17 mouse cellular contexts compared by ENCODE assay signal in the genomic region with DNA sequence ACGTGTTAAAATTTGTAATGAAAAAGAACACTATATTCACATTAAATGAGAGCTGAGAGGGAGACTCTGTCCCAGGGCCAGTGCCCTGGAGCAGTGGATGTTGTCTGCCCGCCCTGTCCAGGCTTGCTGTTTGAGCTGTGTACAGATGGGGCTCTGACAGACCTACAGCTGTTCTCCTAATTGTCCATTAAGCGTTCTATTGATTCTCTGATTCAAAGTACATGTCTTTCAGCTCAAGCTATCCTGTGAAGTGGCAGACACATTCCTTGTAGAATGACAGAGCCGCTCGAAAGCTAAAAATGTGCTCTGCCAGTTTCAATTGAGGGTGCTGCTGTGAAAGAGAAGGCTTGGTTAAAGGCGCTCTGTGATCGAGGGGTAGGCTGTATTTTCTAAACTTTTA. TPM values are rescaled to one million over a fixed set of nuclear protein-coding genes. Genes with fewer than 3 reads are reported as not detected.
DNase-seq lines count a peak whose midpoint lies in the region; ATAC-seq and TF ChIP-seq lines count a peak whose summit lies in the region.
"Had no signal": no experiment of that assay in that cellular context is flagged by ENCODE, and none has a peak within 500 bp of the region (broad histone marks: within the 10 kb centered on the region; RNA-seq: fewer than 3 reads in every experiment).

No protein-coding gene starts in this region.

- TF ChIP-seq CTCF in stomach, postnatal 0 days (IDR thresholded peaks at IDR 0.05; ENCODE audit: low read depth) = no peak

- peaks cover 2% of the 10 kb centered on the region; the same call in 1 of the 2 replicates for H3K4me1 ChIP-seq in forebrain, embryonic 11.5 days (replicated peaks; ENCODE audit: control insufficient read depth, insufficient read depth, low read length)
- peaks cover 29% of the 10 kb centered on the region for H3K4me1 ChIP-seq in forebrain, embryonic 10.5 days
- H3K4me1 ChIP-seq in hindbrain, embryonic 12.5 days = peaks cover 12% of the 10 kb centered on the region
- peaks cover 11% of the 10 kb centered on the region for H3K4me1 ChIP-seq in midbrain, embryonic 15.5 days
- H3K4me1 ChIP-seq in stomach, postnatal 0 days (replicated peaks; ENCODE audit: control insufficient read depth, insufficient read depth) = no peaks in the 10 kb centered on the region
- H3K4me1 ChIP-seq: limb, embryonic 10.5 days; liver, embryonic 15.5 days had no signal

- WGBS in forebrain, embryonic 11.5 days = 46% methylated on average over 7 of the region's 7 CpGs
- 68% methylated on average over 7 of the region's 7 CpGs for WGBS in forebrain, embryonic 10.5 days
- 48% methylated on average over 7 of the region's 7 CpGs for WGBS in hindbrain, embryonic 12.5 days
- 30% methylated on average over 7 of the region's 7 CpGs for WGBS in midbrain, embryonic 15.5 days
- 78% methylated on average over 7 of the region's 7 CpGs for WGBS in stomach, postnatal 0 days

- H3K9ac ChIP-seq in forebrain, embryonic 11.5 days (ENCODE audit: low read length) = no peak overlapping the region
- H3K9ac ChIP-seq in hindbrain, embryonic 12.5 days = no peak overlapping the region
- H3K9ac ChIP-seq in midbrain, embryonic 15.5 days = no peak overlapping the region
- H3K9ac ChIP-seq in stomach, postnatal 0 days (ENCODE audit: low read length) = no peak overlapping the region
- H3K9ac ChIP-seq: liver, embryonic 15.5 days had no signal

- H3K9me3 ChIP-seq in forebrain, embryonic 11.5 days (ENCODE audit: control insufficient read depth, low read length) = no peaks in the 10 kb centered on the region; the same call in 1 of the 2 replicates
- peaks cover 5% of the 10 kb centered on the region for H3K9me3 ChIP-seq in forebrain, embryonic 10.5 days
- H3K9me3 ChIP-seq in hindbrain, embryonic 12.5 days (replicated peaks) = no peaks in the 10 kb centered on the region
- H3K9me3 ChIP-seq in midbrain, embryonic 15.5 days = no peaks in the 10 kb centered on the region
- H3K9me3 ChIP-seq in stomach, postnatal 0 days (ENCODE audit: control insufficient read depth, low read length) = no peaks in the 10 kb centered on the region
- H3K9me3 ChIP-seq: limb, embryonic 10.5 days; liver, embryonic 15.5 days had no signal

- no peaks in the 10 kb centered on the region for H3K36me3 ChIP-seq in forebrain, embryonic 11.5 days (ENCODE audit: control insufficient read depth, insufficient read depth, low read length)
- peaks cover 8% of the 10 kb centered on the region for H3K36me3 ChIP-seq in forebrain, embryonic 10.5 days (replicated peaks)
- H3K36me3 ChIP-seq in hindbrain, embryonic 12.5 days = no peaks in the 10 kb centered on the region
- no peaks in the 10 kb centered on the region for H3K36me3 ChIP-seq in midbrain, embryonic 15.5 days (replicated peaks)
- H3K36me3 ChIP-seq in stomach, postnatal 0 days (ENCODE audit: control insufficient read depth, insufficient read depth, low read length) = no peaks in the 10 kb centered on the region
- H3K36me3 ChIP-seq: limb, embryonic 10.5 days; liver, embryonic 15.5 days had no signal

- H3K27me3 ChIP-seq in forebrain, embryonic 11.5 days (ENCODE audit: control insufficient read depth, insufficient read depth, low read length) = no peaks in the 10 kb centered on the region
- H3K27me3 ChIP-seq in forebrain, embryonic 10.5 days (ENCODE audit: poor library complexity, severe bottlenecking) = no peaks in the 10 kb centered on the region
- H3K27me3 ChIP-seq in hindbrain, embryonic 12.5 days = no peaks in the 10 kb centered on the region
- no peaks in the 10 kb centered on the region for H3K27me3 ChIP-seq in midbrain, embryonic 15.5 days (replicated peaks)
- H3K27me3 ChIP-seq in stomach, postnatal 0 days (ENCODE audit: control insufficient read depth, insufficient read depth, low read length) = no peaks in the 10 kb centered on the region
- H3K27me3 ChIP-seq: liver, embryonic 15.5 days had no signal

- H3K4me2 ChIP-seq in forebrain, embryonic 11.5 days (ENCODE audit: low read depth, low read length, severe bottlenecking) = no peak overlapping the region
- H3K4me2 ChIP-seq in hindbrain, embryonic 12.5 days (replicated peaks) = no peak overlapping the region
- no peak overlapping the region for H3K4me2 ChIP-seq in midbrain, embryonic 15.5 days
- H3K4me2 ChIP-seq in stomach, postnatal 0 days (replicated peaks; ENCODE audit: low read depth) = no peak overlapping the region
- H3K4me2 ChIP-seq: liver, embryonic 15.5 days had no signal

- no peak for DNase-seq in forebrain, embryonic 11.5 days (ENCODE audit: low spot score)
- no peak for DNase-seq in forebrain, embryonic 10.5 days (ENCODE audit: extremely low spot score, low spot score)
- peak; percentile 36 for DNase-seq in embryo, embryonic 10.5 days (ENCODE audit: low spot score)
- DNase-seq in stomach, postnatal 0 days (ENCODE audit: low spot score) = no peak
- no peak for DNase-seq in gastrocnemius, adult 8-10 months (ENCODE audit: low spot score in 2 of 2)
- DNase-seq in right cerebral cortex, adult 18-20 months = no peak
- DNase-seq: adrenal gland, postnatal 10 days; cerebellum, postnatal 25 days; heart, adult 2 months; heart, postnatal 10 days; kidney, postnatal 14 days; thymus, postnatal 25 days had no signal

- no peak overlapping the region for H3K4me3 ChIP-seq in forebrain, embryonic 11.5 days (ENCODE audit: low read depth, low read length)
- H3K4me3 ChIP-seq in forebrain, embryonic 10.5 days = no peak overlapping the region
- H3K4me3 ChIP-seq in hindbrain, embryonic 12.5 days = no peak overlapping the region
- no peak overlapping the region for H3K4me3 ChIP-seq in midbrain, embryonic 15.5 days
- H3K4me3 ChIP-seq in stomach, postnatal 0 days (ENCODE audit: low read depth, low read length) = no peak overlapping the region
- H3K4me3 ChIP-seq: heart, adult 2 months; limb, embryonic 10.5 days; liver, embryonic 15.5 days had no signal

- peak; percentile 86 for ATAC-seq in forebrain, embryonic 11.5 days (replicated peaks; ENCODE audit: low FRiP score)
- peak; percentile 89 for ATAC-seq in hindbrain, embryonic 12.5 days (ENCODE audit: low FRiP score)
- ATAC-seq in midbrain, embryonic 15.5 days (replicated peaks) = peak; percentile 69
- no peak for ATAC-seq in stomach, postnatal 0 days (ENCODE audit: low FRiP score, low TSS enrichment)
- ATAC-seq: intestine, postnatal 0 days had no signal

- no peak for TF ChIP-seq EP300 in stomach, postnatal 0 days (optimal IDR thresholded peaks at IDR 0.05)

- no peak overlapping the region for H3K27ac ChIP-seq in forebrain, embryonic 11.5 days (ENCODE audit: low read depth, low read length)
- H3K27ac ChIP-seq in forebrain, embryonic 10.5 days = no peak overlapping the region
- no peak overlapping the region for H3K27ac ChIP-seq in hindbrain, embryonic 12.5 days
- no peak overlapping the region for H3K27ac ChIP-seq in midbrain, embryonic 15.5 days
- no peak overlapping the region for H3K27ac ChIP-seq in stomach, postnatal 0 days (replicated peaks)
- H3K27ac ChIP-seq: heart, adult 2 months; limb, embryonic 10.5 days; liver, embryonic 15.5 days had no signal

RNA-seq across cellular contexts. Expression of a gene that starts 21.7 kb away (rescaled TPM):
- polyA plus RNA-seq in forebrain, embryonic 11.5 days (2014; fragmentation: Nextera tagmentation; extraction: Ambion mirVana) = 0.36 TPM in 1 of 2 replicates, not detected in the other
- polyA plus RNA-seq in forebrain, embryonic 10.5 days (2016; fragmentation: Nextera tagmentation; extraction: Ambion mirVana) = 0.10 and 0.18 TPM in 2 replicates
- polyA plus RNA-seq in hindbrain, embryonic 12.5 days (2016; fragmentation: Nextera tagmentation; extraction: Ambion mirVana) = 0.31 TPM in 1 of 2 replicates, not detected in the other
- 0.32 TPM in 1 of 2 replicates, not detected in the other for polyA plus RNA-seq in midbrain, embryonic 15.5 days (2015; fragmentation: Nextera tagmentation; extraction: Ambion mirVana)
- not detected in 2 replicates for polyA plus RNA-seq in stomach, postnatal 0 days (2015; fragmentation: Nextera tagmentation; extraction: Ambion mirVana)
- total RNA-seq in gastrocnemius, adult 8-10 months (2022) = under 1 TPM in 1 of 4 experiments, not detected in 3; 0.24 TPM
- total RNA-seq: heart, postnatal 10 days had no signal
